Mouse (Mus musculus): Measurements from ENCODE around the gene Ap2b1. TPM values are rescaled to one million over a fixed set of nuclear protein-coding genes. Genes with fewer than 3 reads are reported as not detected.

The Ap2b1 gene
- total RNA-seq, 2 experiments from 2014 or later: 91.9 to 108 TPM

DNA sequence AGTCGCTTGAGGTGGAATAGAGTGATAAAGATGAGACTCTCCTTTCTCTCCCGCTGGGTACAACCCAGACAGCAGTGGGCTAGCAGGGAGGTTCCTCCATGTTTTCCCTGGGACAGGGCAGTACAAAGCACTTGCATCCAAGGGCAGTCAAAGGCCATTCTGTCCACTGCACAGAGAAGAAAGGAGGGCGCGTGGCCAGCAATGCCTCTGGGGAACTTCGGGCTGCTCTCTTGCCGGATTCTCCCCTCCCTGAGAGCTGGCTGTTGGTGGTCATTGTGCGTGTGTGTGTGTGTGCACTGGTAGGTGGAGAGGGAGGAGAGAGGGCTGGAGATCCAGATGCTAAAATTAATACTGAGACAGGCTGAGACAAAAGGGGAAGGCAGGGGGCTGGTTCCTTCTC lies 142.4 kb downstream of the Ap2b1 start:
- no peak for DNase-seq (ENCODE audit: low spot score in 2 of 2)

- DNase-seq (ENCODE audit: low spot score in 2 of 2): peak; percentile 75 to 77
Observed at GRCm38 (mm10) chr11:83442596-83443267, 143.9 kb downstream of the Ap2b1 start.

DNA sequence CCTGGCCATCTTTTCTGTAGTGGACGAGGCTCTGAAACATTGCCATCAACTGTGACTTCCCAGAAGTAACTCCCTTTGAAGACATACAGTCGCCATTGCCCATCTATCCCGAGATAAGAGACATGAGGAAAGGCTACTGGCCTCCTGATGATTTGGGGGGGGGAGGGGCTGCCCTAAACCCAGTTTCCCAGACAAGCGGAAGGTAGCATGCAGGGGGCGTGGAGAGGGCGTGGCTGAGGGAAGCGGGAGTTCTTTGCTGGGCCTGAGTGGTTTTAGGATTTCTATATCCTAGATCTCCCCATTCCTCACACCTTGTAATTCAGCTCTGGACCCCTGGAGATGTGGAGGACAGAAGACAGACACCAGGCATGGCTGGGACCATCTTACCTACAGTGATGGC lies 145.0 kb downstream of the Ap2b1 start:
- no peak for DNase-seq (ENCODE audit: low spot score in 2 of 2)

- no peak for DNase-seq (ENCODE audit: low spot score in 2 of 2)
Observed at GRCm38 (mm10) chr11:83445001-83445400, 146.2 kb downstream of the Ap2b1 start.

DNA sequence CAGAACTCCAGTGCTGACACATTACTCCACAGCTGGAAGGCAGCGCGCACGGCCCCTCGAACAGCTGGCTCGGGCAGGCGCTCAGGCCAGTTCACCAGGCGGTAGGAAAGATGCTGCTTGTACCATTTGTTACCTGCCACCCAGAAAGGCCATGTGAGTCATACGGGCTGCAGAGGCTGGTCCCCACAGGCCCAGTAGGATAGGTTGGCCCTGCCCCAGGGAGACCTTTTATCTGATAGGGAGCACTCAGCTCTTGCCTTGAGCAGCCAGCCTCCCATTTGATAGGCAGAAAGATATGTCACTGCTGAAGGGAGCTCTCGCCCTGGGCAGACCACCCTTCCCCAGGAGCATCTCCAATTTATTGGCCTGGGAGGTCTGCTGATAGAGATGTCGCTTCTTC lies 148.8 kb downstream of the Ap2b1 start:
- DNase-seq (ENCODE audit: low spot score in 2 of 2): no peak

- no peak for DNase-seq (ENCODE audit: low spot score in 2 of 2)
Observed at GRCm38 (mm10) chr11:83448021-83448926, 149.4 kb downstream of the Ap2b1 start.

- DNase-seq (ENCODE audit: low spot score in 2 of 2): no peak
Observed at GRCm38 (mm10) chr11:83448927-83449236, 150.1 kb downstream of the Ap2b1 start.

GRCm38 (mm10) chr11:83449298-83449697 lies 150.5 kb downstream of the Ap2b1 start:
- no peak for DNase-seq (ENCODE audit: low spot score in 2 of 2)

DNA sequence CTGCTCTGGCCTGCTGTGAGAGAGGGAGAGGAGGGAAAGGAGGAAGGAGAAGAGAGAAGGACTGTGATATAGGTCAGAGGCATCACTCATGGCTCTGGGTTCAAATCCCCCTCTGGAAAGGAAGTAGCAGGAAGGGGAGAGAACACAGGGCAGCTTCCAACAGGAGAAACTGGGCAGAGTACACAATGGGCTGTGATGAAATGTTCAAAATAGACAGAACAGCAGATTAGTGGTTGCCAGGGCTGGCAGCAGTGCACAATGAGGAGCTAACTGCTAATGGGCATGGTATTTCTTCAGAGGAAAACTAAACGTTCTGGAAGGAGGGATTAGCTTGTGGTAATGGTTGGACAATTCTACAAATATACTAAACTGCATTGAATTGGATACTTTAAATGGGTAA lies 151.7 kb downstream of the Ap2b1 start:
- no peak for DNase-seq (ENCODE audit: low spot score in 2 of 2)

DNA sequence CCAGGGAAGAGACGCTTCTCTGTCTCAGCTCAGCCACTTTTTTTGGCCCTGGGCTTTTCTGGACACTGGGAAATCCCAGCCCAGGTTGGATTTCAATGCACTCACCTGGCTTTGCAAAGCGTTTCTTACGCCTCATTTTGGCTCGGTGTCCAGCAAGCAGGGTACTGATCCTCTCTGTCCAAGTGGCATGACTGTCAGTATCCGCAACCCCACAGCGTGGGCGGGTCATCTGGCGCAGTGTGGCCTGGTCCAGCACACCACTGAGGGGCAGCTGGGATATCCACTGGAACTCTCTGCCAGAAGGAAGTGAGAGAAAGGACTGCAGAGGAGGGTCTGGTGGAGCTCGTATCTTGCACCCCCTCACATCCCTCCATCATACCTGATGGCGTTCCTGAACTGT lies 152.5 kb downstream of the Ap2b1 start:
- DNase-seq (ENCODE audit: low spot score in 2 of 2): no peak

GRCm38 (mm10) chr11:83454548-83454947 lies 155.7 kb downstream of the Ap2b1 start:
- DNase-seq (ENCODE audit: low spot score in 2 of 2): no peak

Other genes with a start within 250 kb of the Ap2b1 start
- gene Slfn2, start 233.9 kb upstream of the Ap2b1 start, total RNA-seq (2021): 1 to 10 TPM; 6.6 to 8.5 TPM
- gene Slfn1, start 182.2 kb upstream of the Ap2b1 start, total RNA-seq (2021): under 1 TPM; 0.20 to 0.35 TPM
- gene Slfn4, start 123.8 kb upstream of the Ap2b1 start, total RNA-seq (2021): under 1 TPM in 1 of 2 experiments, not detected in 1; 0.13 TPM
- gene Slfn3, start 107.7 kb upstream of the Ap2b1 start, total RNA-seq (2021): 1 to 10 TPM; 3.9 to 4.6 TPM
- not detected for gene Slfn14, start 12.3 kb upstream of the Ap2b1 start, total RNA-seq (2021)
- gene Pex12, start 3.6 kb downstream of the Ap2b1 start, total RNA-seq (2021): 10 to 100 TPM; 14.9 to 16.9 TPM
- 10 to 100 TPM; 11.4 to 12.4 TPM for gene Rasl10b, start 110.1 kb downstream of the Ap2b1 start, total RNA-seq (2021)
- gene Gas2l2, start 130.4 kb downstream of the Ap2b1 start, total RNA-seq (2021): not detected
- gene 1700020L24Rik, start 138.7 kb downstream of the Ap2b1 start, total RNA-seq (2021): 1 to 10 TPM in 1 of 2 experiments, under 1 TPM in 1; 0.43 to 1.5 TPM
- 10 to 100 TPM; 10.7 to 11.5 TPM for gene Mmp28, start 164.0 kb downstream of the Ap2b1 start, total RNA-seq (2021)
- 10 to 100 TPM; 58.8 to 72.0 TPM for gene Taf15, start 174.1 kb downstream of the Ap2b1 start, total RNA-seq (2021)
- under 1 TPM in 1 of 2 experiments, not detected in 1; 0.16 TPM for gene Heatr9, start 223.2 kb downstream of the Ap2b1 start, total RNA-seq (2021)
- 10 to 100 TPM in 1 of 2 experiments, 1 to 10 TPM in 1; 2.4 to 11.5 TPM for gene Ccl5, start 231.5 kb downstream of the Ap2b1 start, total RNA-seq (2021)

Measured in adrenal gland, adult 18-20 months (tissue).